Mouse (Mus musculus): ENCODE measurements around the gene Rnase1. TPM values are rescaled to one million over a fixed set of nuclear protein-coding genes. Genes with fewer than 3 reads are reported as not detected.
"Not testable (repeated sequence)": the region's sequence is repeated elsewhere in the genome, so short reads cannot be mapped to it uniquely, and the experiment has no call there.

Rnase1 gene
- polyA plus RNA-seq (2015; fragmentation: Nextera tagmentation; extraction: Ambion mirVana) = 21.1 and 24.2 TPM in 2 replicates

DNA sequence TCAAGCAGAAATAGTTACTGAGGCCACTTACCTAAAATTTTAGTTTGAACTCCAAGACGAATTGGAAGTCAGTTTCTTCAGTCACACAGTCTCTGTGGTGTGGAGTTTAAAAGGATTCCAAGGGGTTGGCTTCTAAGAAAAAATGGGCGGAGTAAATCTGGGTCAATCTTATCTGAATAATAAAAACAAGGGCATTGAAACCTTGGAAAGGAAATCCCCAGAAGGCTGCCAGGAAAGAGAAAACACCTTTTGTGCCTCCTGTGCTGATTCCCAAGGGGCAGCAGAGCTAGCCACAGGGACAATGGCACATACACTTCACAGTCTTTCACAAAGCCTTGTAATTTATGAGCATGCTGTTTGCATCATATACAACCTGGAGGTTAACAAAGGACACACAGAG, at the start of gene Rnase1:
Gene Rnase1 (minus strand): TSS at position 101 of the 400 bp plus-strand sequence.
- no peak for ATAC-seq (ENCODE audit: low FRiP score, low TSS enrichment)
- Histone ChIP-seq H3K9me3 (ENCODE audit: control insufficient read depth, low read length) (no peaks in the 10 kb centered on the region), H3K27ac (replicated peaks) (peak within 1 kb of the TSS; percentile 49), H3K4me1 (replicated peaks; ENCODE audit: control insufficient read depth, insufficient read depth) (no peaks in the 10 kb centered on the region), H3K27me3 (ENCODE audit: control insufficient read depth, insufficient read depth, low read length) (no peaks in the 10 kb centered on the region), H3K4me2 (replicated peaks; ENCODE audit: low read depth) (no peak within 1 kb of the TSS), H3K36me3 (ENCODE audit: control insufficient read depth, insufficient read depth, low read length) (no peaks in the 10 kb centered on the region), H3K4me3 (ENCODE audit: low read depth, low read length) (no peak within 1 kb of the TSS), H3K9ac (ENCODE audit: low read length) (no peak within 1 kb of the TSS)
- DNase-seq (ENCODE audit: low spot score) = no peak
- 50% methylated on average over 2 of the region's 2 CpGs for WGBS
- TF ChIP-seq CTCF (IDR thresholded peaks at IDR 0.05; ENCODE audit: low read depth) (no peak), EP300 (optimal IDR thresholded peaks at IDR 0.05) (no peak)

DNA sequence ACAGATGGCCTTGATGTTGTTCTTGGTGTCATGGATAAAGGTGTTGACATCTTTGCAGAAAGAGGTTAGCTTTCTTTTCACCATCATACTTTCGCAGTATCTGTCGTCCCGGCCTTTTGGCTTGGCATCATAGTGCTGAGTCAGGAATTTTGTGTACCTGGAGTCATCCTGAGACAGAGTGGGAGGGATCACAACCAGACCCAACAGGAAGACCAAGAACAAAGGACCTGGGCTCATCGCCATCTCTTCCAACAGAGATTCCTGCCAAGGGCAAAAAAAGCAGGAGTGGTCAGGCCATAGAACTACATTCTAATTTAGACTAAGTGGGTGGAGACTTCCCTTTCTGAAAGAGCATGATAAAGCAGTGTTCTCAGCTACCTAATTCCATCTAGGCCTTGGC, 49.1 kb upstream of the Rnase1 start:
- no peaks in the 10 kb centered on the region for H3K36me3 ChIP-seq (ENCODE audit: control insufficient read depth, insufficient read depth, low read length)
- H3K4me2 ChIP-seq (replicated peaks; ENCODE audit: low read depth) = no peak overlapping the region
- no peak overlapping the region for H3K9ac ChIP-seq (ENCODE audit: low read length)
- no peak for DNase-seq (ENCODE audit: low spot score)
- H3K27ac ChIP-seq (replicated peaks) = no peak overlapping the region
- TF ChIP-seq CTCF (IDR thresholded peaks at IDR 0.05; ENCODE audit: low read depth) (no peak), EP300 (optimal IDR thresholded peaks at IDR 0.05) (no peak)
- no peaks in the 10 kb centered on the region for H3K4me1 ChIP-seq (replicated peaks; ENCODE audit: control insufficient read depth, insufficient read depth)
- 88% methylated on average over 4 of the region's 4 CpGs for WGBS
- ATAC-seq (ENCODE audit: low FRiP score, low TSS enrichment) = no peak
- H3K4me3 ChIP-seq (ENCODE audit: low read depth, low read length) = no peak overlapping the region
- H3K27me3 ChIP-seq (ENCODE audit: control insufficient read depth, insufficient read depth, low read length) = no peaks in the 10 kb centered on the region
- H3K9me3 ChIP-seq (ENCODE audit: control insufficient read depth, low read length) = no peaks in the 10 kb centered on the region

DNA sequence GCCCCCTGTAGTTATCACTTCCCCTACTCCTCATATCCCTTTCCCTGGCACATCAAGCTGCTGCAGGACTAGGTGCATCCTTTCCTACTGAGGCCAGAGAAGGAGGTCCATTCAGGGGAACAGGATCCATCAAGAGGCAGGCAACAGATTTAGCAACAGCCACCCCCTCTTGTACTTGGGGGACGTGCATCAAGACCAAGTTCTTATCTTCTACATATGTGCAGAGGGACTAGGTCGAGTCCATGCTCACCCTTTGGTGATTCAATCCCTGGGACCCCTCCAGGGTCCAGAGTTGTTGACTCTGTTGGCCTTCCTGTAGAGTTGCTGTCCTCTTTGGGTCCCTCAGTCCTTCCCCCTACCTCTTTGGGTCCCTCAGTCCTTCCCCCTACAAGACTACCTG, 34.5 kb upstream of the Rnase1 start:
- H3K4me3 ChIP-seq (ENCODE audit: low read depth, low read length); H3K9me3 ChIP-seq (ENCODE audit: control insufficient read depth, low read length); DNase-seq (ENCODE audit: low spot score); H3K4me1 ChIP-seq (replicated peaks; ENCODE audit: control insufficient read depth, insufficient read depth); H3K27me3 ChIP-seq (ENCODE audit: control insufficient read depth, insufficient read depth, low read length); H3K4me2 ChIP-seq (replicated peaks; ENCODE audit: low read depth); H3K36me3 ChIP-seq (ENCODE audit: control insufficient read depth, insufficient read depth, low read length); H3K27ac ChIP-seq (replicated peaks); ATAC-seq (ENCODE audit: low FRiP score, low TSS enrichment); H3K9ac ChIP-seq (ENCODE audit: low read length): not testable (repeated sequence)
- WGBS = 78% methylated on average over 2 of the region's 2 CpGs

DNA sequence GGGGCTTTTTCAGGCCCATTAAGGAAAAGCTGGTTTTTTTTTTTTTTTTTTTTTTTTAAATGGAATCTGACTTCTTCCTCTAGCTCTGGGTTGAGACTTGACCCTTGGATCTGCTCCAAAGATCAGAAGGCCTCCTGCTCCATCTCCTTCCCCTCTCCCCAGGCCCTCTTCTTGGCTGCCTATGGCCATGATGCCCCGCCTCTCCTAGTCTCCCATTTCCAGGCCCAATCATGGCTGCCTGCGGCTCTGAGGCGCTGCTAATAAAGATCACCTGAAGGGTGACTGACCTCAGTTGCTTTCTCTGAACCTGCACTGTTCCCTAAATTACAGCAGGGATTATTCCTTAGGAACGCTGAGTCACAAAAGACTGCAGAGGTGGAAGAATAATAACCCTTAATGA, 27.3 kb upstream of the Rnase1 start:
- Histone ChIP-seq H3K27me3 (ENCODE audit: control insufficient read depth, insufficient read depth, low read length) (no peaks in the 10 kb centered on the region), H3K4me3 (ENCODE audit: low read depth, low read length) (no peak overlapping the region), H3K4me2 (replicated peaks; ENCODE audit: low read depth) (no peak overlapping the region), H3K27ac (replicated peaks) (no peak overlapping the region), H3K9me3 (ENCODE audit: control insufficient read depth, low read length) (no peaks in the 10 kb centered on the region), H3K9ac (ENCODE audit: low read length) (no peak overlapping the region), H3K36me3 (ENCODE audit: control insufficient read depth, insufficient read depth, low read length) (no peaks in the 10 kb centered on the region), H3K4me1 (replicated peaks; ENCODE audit: control insufficient read depth, insufficient read depth) (no peaks in the 10 kb centered on the region)
- WGBS = 83% methylated on average over 4 of the region's 4 CpGs
- TF ChIP-seq EP300 (optimal IDR thresholded peaks at IDR 0.05) (no peak), CTCF (IDR thresholded peaks at IDR 0.05; ENCODE audit: low read depth) (no peak)
- DNase-seq (ENCODE audit: low spot score) = no peak
- ATAC-seq (ENCODE audit: low FRiP score, low TSS enrichment) = no peak

GRCm38 (mm10) chr14:51172947-51173346, 26.4 kb upstream of the Rnase1 start:
- H3K4me2 ChIP-seq (replicated peaks; ENCODE audit: low read depth); H3K4me1 ChIP-seq (replicated peaks; ENCODE audit: control insufficient read depth, insufficient read depth); H3K36me3 ChIP-seq (ENCODE audit: control insufficient read depth, insufficient read depth, low read length); H3K9me3 ChIP-seq (ENCODE audit: control insufficient read depth, low read length); H3K27me3 ChIP-seq (ENCODE audit: control insufficient read depth, insufficient read depth, low read length); DNase-seq (ENCODE audit: low spot score); H3K4me3 ChIP-seq (ENCODE audit: low read depth, low read length); H3K27ac ChIP-seq (replicated peaks); H3K9ac ChIP-seq (ENCODE audit: low read length); ATAC-seq (ENCODE audit: low FRiP score, low TSS enrichment): not testable (repeated sequence)
- 46% methylated on average over 4 of the region's 4 CpGs for WGBS

- H3K9ac ChIP-seq (ENCODE audit: low read length); H3K4me3 ChIP-seq (ENCODE audit: low read depth, low read length); H3K4me2 ChIP-seq (replicated peaks; ENCODE audit: low read depth); H3K36me3 ChIP-seq (ENCODE audit: control insufficient read depth, insufficient read depth, low read length); H3K27ac ChIP-seq (replicated peaks); H3K9me3 ChIP-seq (ENCODE audit: control insufficient read depth, low read length); ATAC-seq (ENCODE audit: low FRiP score, low TSS enrichment); H3K4me1 ChIP-seq (replicated peaks; ENCODE audit: control insufficient read depth, insufficient read depth); H3K27me3 ChIP-seq (ENCODE audit: control insufficient read depth, insufficient read depth, low read length): not testable (repeated sequence)
- DNase-seq (ENCODE audit: low spot score) = peak; percentile 62
- TF ChIP-seq CTCF (IDR thresholded peaks at IDR 0.05; ENCODE audit: low read depth) = peak; percentile 77
- WGBS = 32% methylated on average over 9 of the region's 9 CpGs
Measured at GRCm38 (mm10) chr14:51172095-51172865, 25.7 kb upstream of the Rnase1 start.
